Mouse (Mus musculus) CD8-positive naive resting alpha-beta T cell, adult 2 months (primary cell): ENCODE measurements around the gene Colec11.
A peak's percentile ranks its signal among the peaks of the same experiment; 100 is the strongest.

Experiments used
- DNase-seq, 2 experiments: peaks; one replicate each; pipeline ENCODE4 v3.0.0; 2022; ENCODE audit warnings: low read depth in 2 of 2, low spot score in 2 of 2

Gene Colec11

GRCm38 (mm10) chr12:28623195-28623594, at the start of gene Colec11:
Colec11 (minus strand) TSS chr12:28623377.
- no peak for DNase-seq

GRCm38 (mm10) chr12:28667287-28667686, 44.1 kb upstream of the Colec11 start:
- no peak for DNase-seq

GRCm38 (mm10) chr12:28666734-28667133, 43.6 kb upstream of the Colec11 start:
- no peak for DNase-seq

DNA sequence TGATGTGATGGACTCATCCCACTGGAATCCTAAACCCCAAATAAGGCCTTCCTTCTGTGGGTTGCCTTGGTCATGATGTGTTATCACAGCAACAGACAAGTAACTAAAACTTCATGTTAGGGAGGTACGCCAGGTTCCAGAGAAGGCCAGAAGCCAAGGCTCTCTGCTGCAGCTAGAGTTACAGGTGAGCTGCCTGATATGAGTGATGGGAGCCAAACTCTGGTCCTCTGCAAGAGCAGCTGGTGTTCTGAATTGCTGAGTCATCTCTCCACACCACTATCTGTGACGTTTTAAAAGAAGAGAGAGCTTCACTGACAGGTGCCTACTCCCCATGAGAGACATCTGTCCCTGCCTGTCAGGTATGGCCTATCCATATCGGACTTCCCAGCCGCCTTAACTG, 39.5 kb upstream of the Colec11 start:
- DNase-seq: no peak

DNA sequence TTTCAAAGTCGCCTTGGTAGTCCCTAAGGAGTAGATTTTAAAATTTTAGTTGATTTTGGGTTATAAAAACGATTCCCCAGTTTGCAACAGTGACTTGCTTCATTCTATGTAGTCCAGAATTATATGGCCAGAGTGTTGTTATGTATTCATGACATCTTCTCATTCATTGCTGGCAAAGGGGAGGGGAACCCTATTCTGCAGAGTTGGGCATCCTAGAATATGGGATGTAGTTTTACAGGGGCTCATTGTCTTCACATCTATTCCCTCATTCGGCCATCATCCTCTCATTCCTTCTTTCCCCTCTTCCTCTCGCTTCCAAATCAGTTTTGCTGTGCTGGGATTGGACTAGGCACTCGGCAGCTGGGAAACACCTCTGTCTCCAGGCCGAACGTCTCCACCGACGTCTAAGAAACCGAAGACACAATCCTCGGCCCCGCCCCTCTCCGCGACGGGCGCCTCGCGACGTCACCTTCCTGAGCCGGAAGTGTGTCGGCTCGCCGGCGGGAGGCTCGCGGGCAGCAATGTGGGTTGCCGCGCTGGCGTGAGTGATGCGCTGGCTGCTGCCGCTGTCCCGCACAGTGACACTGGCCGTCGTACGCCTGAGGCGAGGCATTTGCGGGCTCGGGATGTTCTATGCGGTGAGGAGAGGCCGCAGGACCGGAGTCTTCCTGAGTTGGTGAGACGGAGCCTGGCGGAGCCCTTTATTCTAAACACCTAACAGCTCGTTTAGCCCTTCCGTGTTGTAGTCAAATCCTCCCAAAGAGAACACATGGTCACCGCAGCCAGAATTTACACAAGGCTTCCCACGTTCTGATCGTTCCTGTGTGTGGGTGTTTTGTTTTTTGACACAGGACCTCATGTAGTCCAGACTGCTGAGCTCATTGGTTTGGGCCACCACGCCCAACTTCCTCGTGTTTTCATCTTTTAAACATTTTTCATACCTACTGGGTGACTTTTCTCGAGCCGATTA, 26.2 kb upstream of the Colec11 start, which contains the start of gene Rnaseh1:
Gene Rnaseh1 (plus strand): TSS at position 462 of the 970 bp plus-strand sequence.
- peak; percentile 78 to 86 for DNase-seq

GRCm38 (mm10) chr12:28638778-28639177, 15.6 kb upstream of the Colec11 start:
- DNase-seq: no peak

GRCm38 (mm10) chr12:28636543-28636942, 13.4 kb upstream of the Colec11 start:
- DNase-seq: no peak

DNA sequence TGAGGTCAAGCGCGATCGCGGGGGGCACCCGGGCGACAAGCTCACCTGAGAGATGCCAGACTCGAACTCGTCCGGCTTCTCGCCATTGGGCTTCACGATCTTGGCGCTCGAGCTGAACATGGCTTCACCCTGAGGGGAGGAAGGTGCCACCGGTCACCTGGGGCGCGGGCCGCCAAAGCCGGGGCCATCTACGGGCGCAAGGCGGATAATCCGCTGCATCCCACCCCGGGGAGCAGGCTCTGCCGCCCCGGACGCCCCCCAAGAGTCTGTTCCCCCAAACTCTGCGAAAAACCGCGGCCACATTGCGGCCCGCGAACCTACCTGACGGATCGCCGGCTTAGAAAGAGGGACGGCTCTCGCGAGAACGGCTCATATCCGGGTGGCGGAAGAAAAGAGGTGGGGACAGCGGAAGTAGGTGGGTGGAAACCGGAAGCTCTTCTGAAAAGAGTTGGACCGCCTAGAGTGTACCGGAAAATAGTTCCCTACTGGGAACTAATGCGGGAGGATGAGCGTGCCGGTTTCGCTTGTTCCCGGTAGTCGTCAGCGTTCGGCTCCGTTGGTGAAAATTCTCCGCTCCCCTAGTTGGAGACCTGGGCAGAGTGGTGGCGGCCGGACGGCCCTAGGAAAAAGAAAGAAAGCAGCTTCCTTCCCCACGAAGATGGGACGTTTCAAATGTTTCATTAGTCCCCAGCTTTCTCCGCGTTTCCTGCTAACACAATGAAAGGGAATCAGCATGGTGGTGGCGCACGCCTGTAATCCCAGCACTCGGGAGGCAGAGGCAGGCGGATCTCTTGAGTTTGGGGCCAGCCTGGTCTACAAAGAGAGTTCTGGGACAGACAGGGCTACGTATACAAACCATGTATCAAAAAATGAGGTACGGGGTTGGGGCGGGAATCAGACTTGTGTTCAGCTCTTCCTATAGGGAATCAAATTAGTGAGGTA, 12.6 kb upstream of the Colec11 start, which contains the start of gene Rps7:
Gene Rps7 (minus strand): TSS at position 419 of the 942 bp plus-strand sequence.
- peak; percentile 91 to 92 for DNase-seq

DNA sequence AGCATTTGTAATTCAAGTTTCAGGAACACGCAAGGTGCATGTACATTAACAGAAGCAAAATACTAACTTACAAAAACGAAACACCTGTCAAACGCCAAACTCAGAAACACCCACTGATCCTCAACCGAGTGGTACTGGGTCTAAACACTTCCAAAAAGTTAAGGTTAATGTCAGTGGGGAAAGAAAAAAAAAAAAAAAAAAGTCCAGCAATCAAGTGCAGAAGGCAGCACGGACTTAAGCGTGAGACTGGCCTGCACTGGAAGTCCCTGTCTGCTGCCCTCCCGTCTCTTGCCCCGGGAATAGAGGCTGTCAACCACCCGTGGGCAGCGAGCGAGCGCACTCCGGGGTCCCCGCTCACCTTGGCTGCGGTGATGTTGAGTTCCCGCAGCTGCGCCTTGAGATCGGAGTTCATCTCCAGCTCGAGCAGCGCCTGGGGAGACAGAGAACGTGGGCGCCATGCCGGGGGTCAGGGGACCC, 11.9 kb upstream of the Colec11 start:
- no peak for DNase-seq

DNA sequence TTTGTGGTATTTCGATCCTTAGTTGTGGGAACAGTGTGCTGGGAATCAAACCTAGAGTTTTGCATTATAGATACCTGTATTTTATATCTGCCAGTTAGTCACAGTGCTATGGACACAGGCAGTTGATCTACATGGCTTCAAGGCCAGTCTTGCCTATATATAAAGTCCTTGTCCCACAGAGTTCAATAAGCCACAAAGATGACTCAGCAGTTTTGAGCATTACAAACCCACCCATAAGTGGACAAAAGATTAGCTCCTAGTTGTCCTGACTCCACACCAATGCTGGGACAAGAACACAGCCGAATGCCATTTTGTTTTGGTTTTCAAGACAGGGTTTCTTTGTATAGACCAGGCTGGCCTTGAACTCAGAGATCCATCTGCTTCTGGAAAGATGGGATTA, 5.3 kb upstream of the Colec11 start:
- DNase-seq: no peak

- no peak for DNase-seq
Measured at GRCm38 (mm10) chr12:28627092-28627491, 3.9 kb upstream of the Colec11 start.

GRCm38 (mm10) chr12:28625407-28625806, 2.2 kb upstream of the Colec11 start:
- no peak for DNase-seq

GRCm38 (mm10) chr12:28624251-28624650, 1.1 kb upstream of the Colec11 start:
- no peak for DNase-seq

GRCm38 (mm10) chr12:28622641-28623040, 536 bp downstream of the Colec11 start:
- no peak for DNase-seq

DNA sequence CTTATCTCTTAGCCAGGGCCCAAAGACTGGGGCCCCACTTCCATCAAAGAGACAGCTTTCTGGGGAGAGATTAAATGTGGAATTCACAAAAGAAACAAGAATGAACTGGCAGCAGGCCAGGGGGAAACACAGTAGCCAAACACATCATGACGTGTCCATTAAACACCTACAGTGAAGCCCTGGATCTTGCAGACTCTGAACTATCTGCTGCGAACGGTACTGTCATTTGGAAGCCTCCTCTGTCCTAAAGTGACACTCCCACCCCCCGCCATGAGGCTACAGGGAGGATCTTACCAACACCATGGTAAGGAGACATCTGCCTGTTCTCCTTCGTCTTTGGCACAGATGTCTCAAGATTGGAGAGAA, 1.0 kb downstream of the Colec11 start:
- no peak for DNase-seq

DNA sequence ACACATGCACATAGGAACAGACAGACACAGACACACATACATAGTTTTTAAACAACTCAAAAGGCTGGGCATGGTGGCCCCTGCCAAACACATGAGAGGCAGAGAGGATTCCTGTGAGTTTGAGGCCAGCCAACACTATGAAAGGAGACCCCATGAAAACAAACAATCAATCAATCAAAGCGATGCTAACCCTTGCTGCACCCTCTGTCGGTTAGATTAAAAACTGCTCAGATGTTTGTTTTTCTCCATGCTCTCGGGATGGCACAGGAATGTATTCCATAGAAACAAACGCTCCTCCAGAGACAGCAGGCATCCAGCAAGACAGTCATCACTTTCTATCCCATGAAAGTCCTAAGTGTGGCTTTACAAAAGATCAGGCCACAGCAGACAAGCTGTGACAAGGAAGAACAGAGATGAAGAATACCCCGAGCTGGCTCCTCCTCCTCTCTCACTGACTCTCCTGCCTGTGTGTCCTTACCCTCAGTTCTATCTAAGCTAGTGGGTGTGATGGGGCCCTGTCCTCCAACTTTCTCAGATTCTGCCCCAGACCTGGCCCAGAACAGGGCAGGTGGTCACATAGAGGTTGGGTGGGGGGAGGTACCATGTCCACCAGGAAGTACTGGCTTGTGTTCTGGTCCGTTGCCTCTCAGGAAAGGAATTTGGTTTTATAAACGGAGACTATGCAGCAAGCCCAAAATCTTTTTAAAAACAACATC, 1.6 kb downstream of the Colec11 start:
- no peak for DNase-seq

DNA sequence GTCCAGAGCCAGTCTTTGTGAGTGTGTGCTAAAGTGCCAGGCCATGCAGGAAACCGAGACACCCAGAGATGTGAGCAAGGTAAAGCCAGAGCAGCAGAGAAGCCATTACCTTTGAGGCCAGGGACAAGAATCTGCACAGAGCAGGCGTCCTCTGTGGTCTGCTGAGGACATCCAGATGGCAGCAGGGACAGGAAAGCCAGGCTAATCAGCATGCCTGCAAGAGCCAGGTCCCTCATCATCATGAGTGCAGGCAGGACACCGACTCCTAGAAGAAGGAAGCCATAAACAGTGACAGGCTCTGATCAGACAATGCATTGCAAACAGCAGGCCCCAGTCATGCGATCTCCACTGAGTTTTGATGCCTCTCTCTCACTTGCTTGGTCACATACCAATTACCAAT, 5.9 kb downstream of the Colec11 start:
- DNase-seq: no peak

DNA sequence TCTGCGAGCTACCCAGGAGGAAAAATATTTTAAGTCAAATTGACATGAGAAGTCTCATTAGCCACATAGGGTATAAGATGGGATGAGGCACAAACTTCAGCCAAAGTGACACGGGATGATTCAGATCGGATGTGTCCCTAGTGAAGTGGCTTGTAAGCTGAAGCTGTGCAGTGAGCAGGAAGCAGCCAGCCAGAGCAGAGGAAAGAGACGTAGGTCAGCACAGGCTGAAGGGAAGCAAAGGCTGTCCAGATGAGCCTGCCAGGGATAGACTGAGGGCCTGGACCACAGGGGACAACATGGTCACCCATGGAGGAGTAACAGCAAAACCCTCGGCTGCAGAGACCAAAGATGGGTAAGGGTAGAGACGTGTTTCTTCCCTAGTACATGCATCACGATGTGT, 8.8 kb downstream of the Colec11 start:
- DNase-seq: no peak

DNA sequence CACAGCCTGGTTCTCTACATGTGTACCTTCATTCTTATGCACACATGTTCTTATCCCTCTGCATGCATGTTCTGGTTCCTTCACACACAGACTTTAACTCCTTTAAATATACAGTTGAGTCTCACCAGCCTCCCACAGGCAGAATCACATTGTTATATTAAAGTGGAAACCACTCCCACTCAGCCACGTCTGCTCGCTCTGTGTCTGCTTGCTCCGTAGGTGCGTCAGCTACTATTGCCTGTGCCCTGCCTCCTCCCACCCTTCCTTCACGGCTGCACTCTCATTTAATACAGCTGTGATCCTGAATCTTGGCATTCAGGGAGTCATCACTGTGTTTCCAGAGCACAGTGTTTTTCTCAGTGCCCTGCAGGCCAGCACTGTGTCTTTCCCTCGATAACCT, 10.8 kb downstream of the Colec11 start:
- no peak for DNase-seq

DNA sequence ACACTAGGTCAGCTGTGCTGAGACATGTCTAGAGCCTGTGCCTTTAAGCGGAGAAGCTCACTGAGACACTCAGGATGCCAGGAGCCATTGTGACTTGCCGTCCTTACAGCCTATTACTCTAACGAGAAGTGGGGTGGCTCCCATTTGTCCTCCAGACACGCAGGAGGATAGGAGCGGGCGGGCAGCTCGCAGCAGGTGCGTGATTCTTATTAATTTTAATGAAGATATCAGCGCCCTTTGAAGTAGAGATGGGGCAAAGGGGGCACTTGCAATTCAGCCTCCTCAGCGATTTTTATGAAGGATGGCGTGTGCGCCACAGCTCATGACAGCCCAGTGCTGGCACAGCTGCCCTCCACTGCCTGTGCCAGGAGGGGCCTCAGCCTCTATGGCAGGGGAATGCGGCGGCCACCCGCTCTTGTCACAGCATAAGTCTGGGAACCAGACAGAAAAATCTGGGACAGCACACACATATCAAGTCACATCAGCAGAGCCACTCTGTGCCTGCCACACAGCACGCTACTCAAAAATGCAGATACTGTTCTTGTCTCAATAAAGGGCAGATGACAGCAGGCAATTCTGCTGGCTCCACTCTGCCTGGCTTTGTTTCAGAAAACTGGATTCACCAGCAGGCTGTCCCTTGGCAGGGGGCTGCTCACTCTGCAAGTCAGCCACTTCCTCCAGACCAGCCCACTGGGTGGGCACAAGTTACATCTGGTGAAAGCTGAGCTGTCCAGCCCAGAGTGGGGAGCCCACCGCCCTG, 15.5 kb downstream of the Colec11 start:
- DNase-seq: no peak
